Mouse (Mus musculus) heart, embryonic 10.5 days (tissue): ENCODE measurements around the gene Tmco1. TPM values are rescaled to one million over a fixed set of nuclear protein-coding genes. Genes with fewer than 3 reads are reported as not detected.
"Not testable (repeated sequence)": the region's sequence is repeated elsewhere in the genome, so short reads cannot be mapped to it uniquely, and the experiment has no call there.

ENCODE experiments used
- DNase-seq: peaks from one replicate; pipeline ENCODE4 v3.0.0-alpha.2; 2017; ENCODE audit warnings: low spot score
- H3K27ac ChIP-seq: fragments of 300-500 bp; sonication (generic); 2 replicates; pipeline ENCODE4 v1.5.1; 2016; ENCODE audit warnings: mild to moderate bottlenecking
- H3K27me3 ChIP-seq: fragments of 300-500 bp; sonication (generic); 2 replicates; pipeline ENCODE4 v1.6.1; 2016; ENCODE audit warnings: mild to moderate bottlenecking; ENCODE audit not compliant: poor library complexity, insufficient read depth, severe bottlenecking
- H3K36me3 ChIP-seq: fragments of 300-500 bp; sonication (generic); 2 replicates; pipeline ENCODE4 v1.6.1; 2016; ENCODE audit warnings: mild to moderate bottlenecking, moderate library complexity
- H3K4me1 ChIP-seq: fragments of 300-500 bp; sonication (generic); 2 replicates; pipeline ENCODE4 v1.6.1; 2016; ENCODE audit warnings: mild to moderate bottlenecking
- H3K4me3 ChIP-seq: fragments of 300-500 bp; sonication (generic); 2 replicates; pipeline ENCODE4 v1.5.1; 2016; ENCODE audit warnings: mild to moderate bottlenecking, moderate library complexity
- H3K9me3 ChIP-seq: fragments of 300-500 bp; sonication (generic); 2 replicates; pipeline ENCODE4 v1.6.1; 2016; ENCODE audit warnings: mild to moderate bottlenecking, moderate library complexity
- WGBS: fragments of 180-500 bp; shearing (Covaris S2); methylation state at CpG from one replicate; pipeline ENCODE4 v1.1.7; 2016; 5-methylcytosine and 5-hydroxymethylcytosine counted together
- polyA plus RNA-seq: library from polyadenylated mRNA; unstranded; fragments of >200 nt; fragmentation: Nextera tagmentation; extraction: Ambion mirVana; gene quantifications from 2 replicates; pipeline ENCODE4 v1.2.1, GENCODE M21; 2016

The Tmco1 gene
- polyA plus RNA-seq, 1 experiment from 2014 or later, result 88.0 TPM

GRCm38 (mm10) chr1:167349206-167349605 is 41.0 kb downstream of the Tmco1 start:
- H3K36me3 ChIP-seq, DNase-seq, H3K27me3 ChIP-seq, H3K4me1 ChIP-seq, H3K9me3 ChIP-seq: not testable (repeated sequence)
- H3K27ac ChIP-seq, result peak overlapping the region; percentile 90; the same call in 1 of the 2 replicates
- H3K4me3 ChIP-seq, result peak overlapping the region; percentile 76; the same call in 1 of the 2 replicates
- 62% methylated on average over 3 of the region's 3 CpGs for WGBS

GRCm38 (mm10) chr1:167349815-167350596 is 41.8 kb downstream of the Tmco1 start, which contains the start of gene Aldh9a1:
Gene Aldh9a1 (plus strand): TSS chr1:167349991.
- peak; percentile 97 for DNase-seq
- under 1% methylated on average over 55 of the region's 55 CpGs for WGBS
- H3K27me3 ChIP-seq, result no peaks in the 10 kb centered on the region
- H3K4me1 ChIP-seq, result peaks cover 4% of the 10 kb centered on the region; the same call in 1 of the 2 replicates
- H3K9me3 ChIP-seq, result no peaks in the 10 kb centered on the region
- peaks cover 12% of the 10 kb centered on the region for H3K36me3 ChIP-seq
- H3K4me3 ChIP-seq, result peak within 1 kb of the TSS; percentile 76
- H3K27ac ChIP-seq, result peak within 1 kb of the TSS; percentile 90

- DNase-seq, result no peak
- peak overlapping the region; percentile 90 for H3K27ac ChIP-seq
- peaks cover 20% of the 10 kb centered on the region for H3K36me3 ChIP-seq
Observed at GRCm38 (mm10) chr1:167350597-167351415, 42.6 kb downstream of the Tmco1 start.

GRCm38 (mm10) chr1:167352403-167352802 is 44.2 kb downstream of the Tmco1 start:
- WGBS, result 88% methylated on average over 14 of the region's 14 CpGs
- Histone ChIP-seq H3K36me3 (peaks cover 33% of the 10 kb centered on the region), H3K9me3 (no peaks in the 10 kb centered on the region), H3K27me3 (no peaks in the 10 kb centered on the region), H3K4me1 (peaks cover 4% of the 10 kb centered on the region; the same call in 1 of the 2 replicates), H3K27ac (no peak overlapping the region), H3K4me3 (no peak overlapping the region)
- DNase-seq, result no peak

More at GRCm38 (mm10) chr1:167350597-167351415, 42.6 kb downstream of the Tmco1 start:
- Histone ChIP-seq H3K4me3 (peak overlapping the region; percentile 76), H3K27me3 (no peaks in the 10 kb centered on the region), H3K9me3 (no peaks in the 10 kb centered on the region), H3K4me1 (peaks cover 4% of the 10 kb centered on the region; the same call in 1 of the 2 replicates)
- 29% methylated on average over 13 of the region's 13 CpGs for WGBS

GRCm38 (mm10) chr1:167357387-167357786 is 49.2 kb downstream of the Tmco1 start:
- H3K4me3 ChIP-seq, result no peak overlapping the region
- no peaks in the 10 kb centered on the region for H3K27me3 ChIP-seq
- no peak overlapping the region for H3K27ac ChIP-seq
- no peak for DNase-seq
- 91% methylated on average over 9 of the region's 9 CpGs for WGBS
- peaks cover 4% of the 10 kb centered on the region; the same call in 1 of the 2 replicates for H3K4me1 ChIP-seq
- H3K9me3 ChIP-seq, result no peaks in the 10 kb centered on the region
- H3K36me3 ChIP-seq, result peaks cover 72% of the 10 kb centered on the region

GRCm38 (mm10) chr1:167358731-167359130 is 50.6 kb downstream of the Tmco1 start:
- Histone ChIP-seq H3K9me3 (no peaks in the 10 kb centered on the region), H3K4me3 (no peak overlapping the region), H3K36me3 (peaks cover 72% of the 10 kb centered on the region), H3K27me3 (no peaks in the 10 kb centered on the region), H3K27ac (no peak overlapping the region), H3K4me1 (peaks cover 4% of the 10 kb centered on the region; the same call in 1 of the 2 replicates)
- 87% methylated on average over 9 of the region's 9 CpGs for WGBS
- DNase-seq, result no peak

- DNase-seq, result no peak
- H3K4me1 ChIP-seq, result no peaks in the 10 kb centered on the region
- H3K27ac ChIP-seq, result no peak overlapping the region
- peaks cover 61% of the 10 kb centered on the region for H3K36me3 ChIP-seq
- WGBS, result 84% methylated on average over 4 of the region's 4 CpGs
- H3K4me3 ChIP-seq, result no peak overlapping the region
- H3K9me3 ChIP-seq, result no peaks in the 10 kb centered on the region
- H3K27me3 ChIP-seq, result no peaks in the 10 kb centered on the region
Observed at GRCm38 (mm10) chr1:167360268-167360667, 52.1 kb downstream of the Tmco1 start.

GRCm38 (mm10) chr1:167362819-167363218 is 54.6 kb downstream of the Tmco1 start:
- WGBS, result 85% methylated on average over 4 of the region's 4 CpGs
- peaks cover 59% of the 10 kb centered on the region for H3K36me3 ChIP-seq

GRCm38 (mm10) chr1:167363322-167363721 is 55.1 kb downstream of the Tmco1 start:
- Histone ChIP-seq H3K27me3 (no peaks in the 10 kb centered on the region), H3K4me1 (no peaks in the 10 kb centered on the region), H3K4me3 (no peak overlapping the region), H3K9me3 (no peaks in the 10 kb centered on the region), H3K36me3 (peaks cover 54% of the 10 kb centered on the region), H3K27ac (no peak overlapping the region)
- WGBS, result 76% methylated on average over 5 of the region's 5 CpGs
- no peak for DNase-seq

More at GRCm38 (mm10) chr1:167362819-167363218, 54.6 kb downstream of the Tmco1 start:
- no peak for DNase-seq
- no peaks in the 10 kb centered on the region for H3K27me3 ChIP-seq
- H3K9me3 ChIP-seq, result no peaks in the 10 kb centered on the region
- no peak overlapping the region for H3K4me3 ChIP-seq
- no peak overlapping the region for H3K27ac ChIP-seq
- no peaks in the 10 kb centered on the region for H3K4me1 ChIP-seq

GRCm38 (mm10) chr1:167365808-167366207 is 57.6 kb downstream of the Tmco1 start:
- no peaks in the 10 kb centered on the region for H3K4me1 ChIP-seq
- no peak overlapping the region for H3K4me3 ChIP-seq
- no peaks in the 10 kb centered on the region for H3K27me3 ChIP-seq
- H3K27ac ChIP-seq, result no peak overlapping the region; the same call in 1 of the 2 replicates
- WGBS, result 79% methylated on average over 7 of the region's 7 CpGs
- no peaks in the 10 kb centered on the region for H3K9me3 ChIP-seq
- peaks cover 35% of the 10 kb centered on the region for H3K36me3 ChIP-seq
- DNase-seq, result no peak

GRCm38 (mm10) chr1:167366621-167367020 is 58.4 kb downstream of the Tmco1 start:
- Histone ChIP-seq H3K36me3 (peaks cover 27% of the 10 kb centered on the region), H3K27me3 (no peaks in the 10 kb centered on the region), H3K4me3 (no peak overlapping the region), H3K4me1 (no peaks in the 10 kb centered on the region), H3K9me3 (no peaks in the 10 kb centered on the region), H3K27ac (no peak overlapping the region)
- no peak for DNase-seq
- WGBS, result 87% methylated on average over 6 of the region's 6 CpGs

- Histone ChIP-seq H3K9me3 (no peaks in the 10 kb centered on the region), H3K27ac (no peak overlapping the region), H3K4me1 (no peaks in the 10 kb centered on the region), H3K4me3 (no peak overlapping the region), H3K36me3 (peaks cover 24% of the 10 kb centered on the region), H3K27me3 (no peaks in the 10 kb centered on the region)
- DNase-seq, result no peak
- WGBS, result 90% methylated on average over 4 of the region's 4 CpGs
Observed at GRCm38 (mm10) chr1:167368018-167368417, 59.8 kb downstream of the Tmco1 start.

GRCm38 (mm10) chr1:167368513-167368912 is 60.3 kb downstream of the Tmco1 start:
- Histone ChIP-seq H3K9me3 (no peaks in the 10 kb centered on the region), H3K4me3 (no peak overlapping the region), H3K27ac (no peak overlapping the region), H3K36me3 (peaks cover 24% of the 10 kb centered on the region), H3K27me3 (no peaks in the 10 kb centered on the region), H3K4me1 (no peaks in the 10 kb centered on the region)
- no peak for DNase-seq
- 63% methylated on average over 7 of the region's 7 CpGs for WGBS
